Mouse (Mus musculus) cerebellum, adult 2 months (tissue): ENCODE data around the gene H60b. TPM values are rescaled to one million over a fixed set of nuclear protein-coding genes. Genes with fewer than 3 reads are reported as not detected.
"Not testable (repeated sequence)": the region's sequence is repeated elsewhere in the genome, so short reads cannot be mapped to it uniquely, and the experiment has no call there.

Source experiments
- DNase-seq, 2 experiments: peaks; one replicate each; pipeline ENCODE4 v3.0.0; 2021
- H3K27ac ChIP-seq: fragments of 200-500 bp; 2 replicates; pipeline ENCODE4 v1.5.1; 2012; ENCODE audit warnings: low read length, control low read depth, inconsistent platforms; ENCODE audit not compliant: insufficient read depth
- H3K27me3 ChIP-seq: fragments of 200-500 bp; 2 replicates; pipeline ENCODE4 v1.6.1; 2012; ENCODE audit warnings: inconsistent platforms, mild to moderate bottlenecking, low read length, moderate library complexity; ENCODE audit not compliant: control insufficient read depth, insufficient read depth
- H3K4me1 ChIP-seq: fragments of 200-500 bp; 2 replicates; pipeline ENCODE4 v1.6.1; 2011; ENCODE audit warnings: low read length; ENCODE audit not compliant: control insufficient read depth, insufficient read depth
- H3K4me3 ChIP-seq: fragments of 200-500 bp; replicated peaks from 2 replicates; pipeline ENCODE3; 2011; ENCODE audit warnings: mild to moderate bottlenecking, low read depth, low read length, control low read depth; ENCODE audit not compliant: insufficient read depth
- CTCF ChIP-seq: fragments of 200-500 bp; IDR thresholded peaks from 2 replicates; pipeline ENCODE4 v1.5.1; 2011; ENCODE audit warnings: low read depth, mild to moderate bottlenecking, control low read depth, low read length, moderate library complexity, borderline replicate concordance; ENCODE audit not compliant: insufficient read depth
- WGBS: fragments of 180-500 bp; shearing (Covaris S2); methylation state at CpG from one replicate; pipeline ENCODE4 v1.1.7; 2018; 5-methylcytosine and 5-hydroxymethylcytosine counted together
- polyA plus RNA-seq: library from polyadenylated mRNA; depleted of rRNA; stranded (reverse); fragments of >200 nt; gene quantifications from 2 replicates; pipeline ENCODE4 v1.2.3, GENCODE M21; 2012

The H60b gene
- polyA plus RNA-seq, 1 experiment, result 0.38 TPM

DNA sequence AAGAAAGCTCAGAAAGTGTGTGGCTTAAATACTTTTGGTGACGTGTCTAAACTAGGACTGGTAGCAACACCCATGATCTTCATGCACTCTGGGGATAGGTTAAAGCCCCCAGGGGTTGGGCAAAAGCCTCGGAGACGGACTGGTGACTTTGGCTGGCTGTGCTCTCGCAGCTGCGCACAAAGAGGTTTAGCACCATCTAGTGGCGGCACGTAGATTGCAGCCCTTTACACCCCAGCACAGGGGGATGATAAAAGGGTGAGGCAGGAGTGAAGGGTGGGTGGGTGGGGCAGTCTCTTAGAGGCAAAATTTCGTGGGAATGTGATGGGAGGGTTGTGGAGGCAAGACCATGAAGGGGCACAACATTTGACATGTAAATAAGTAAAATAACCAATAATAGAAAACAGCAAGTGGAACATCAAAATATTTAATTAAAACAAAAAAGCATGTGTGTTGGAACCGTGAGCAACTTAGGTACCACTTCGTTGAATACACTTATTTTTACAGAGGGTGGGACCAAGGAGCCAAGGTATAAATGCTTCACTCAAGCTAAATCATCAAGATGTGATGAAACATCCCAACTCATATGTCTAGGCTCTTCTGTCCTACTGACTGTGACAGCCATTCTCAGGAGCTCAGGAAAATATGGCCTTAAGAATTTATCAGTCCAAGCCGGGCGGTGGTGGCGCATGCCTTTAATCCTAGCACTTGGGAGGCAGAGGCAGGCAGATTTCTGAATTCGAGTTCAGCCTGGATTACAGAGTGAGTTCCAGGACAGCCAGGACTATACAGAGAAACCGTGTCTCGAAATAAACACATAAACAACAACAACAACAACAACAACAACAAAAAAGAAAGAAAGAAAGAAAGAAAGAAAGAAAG lies 5.6 kb downstream of the H60b start:
- not testable (repeated sequence) for H3K4me1 ChIP-seq, H3K27me3 ChIP-seq, H3K27ac ChIP-seq, H3K4me3 ChIP-seq
- TF ChIP-seq CTCF, result peak; percentile 45
- DNase-seq, result peak; percentile 43 to 75
- 37% methylated on average over 16 of the region's 16 CpGs for WGBS

DNA sequence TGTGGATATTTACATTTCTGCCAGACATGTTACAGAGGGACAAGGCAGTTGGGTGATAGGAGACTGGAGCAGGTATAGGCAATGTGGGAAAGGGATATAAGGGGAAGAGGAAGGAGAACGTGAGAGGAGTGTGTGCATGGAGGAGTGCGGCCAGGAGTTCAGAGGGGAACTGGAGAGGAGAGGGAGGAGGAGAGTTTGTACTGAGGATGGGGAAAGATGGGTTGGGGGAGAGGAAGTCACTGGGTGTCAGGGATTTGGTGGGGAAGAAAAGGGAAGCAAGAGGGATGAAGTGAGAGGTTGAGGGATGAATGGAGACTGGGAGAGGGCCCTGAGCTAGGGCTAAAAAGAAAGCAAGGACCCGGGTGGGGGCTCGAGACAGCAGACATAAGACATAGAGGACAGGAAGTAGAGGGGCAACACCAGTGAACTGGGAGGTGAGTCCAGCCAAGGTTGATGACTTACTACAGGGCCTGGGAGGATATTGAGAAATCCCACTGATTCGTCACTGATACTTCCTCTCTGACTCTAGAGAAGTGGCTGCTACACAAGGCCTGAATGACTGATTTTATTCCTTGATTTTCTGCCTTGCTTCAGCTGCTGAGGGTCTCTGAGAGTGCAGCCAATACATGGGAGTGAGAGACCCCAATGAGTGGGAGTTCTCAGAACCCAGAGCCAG lies 7.1 kb downstream of the H60b start:
- not testable (repeated sequence) for H3K27ac ChIP-seq, H3K4me3 ChIP-seq, DNase-seq, H3K4me1 ChIP-seq, H3K27me3 ChIP-seq
- whole genome bisulfite sequencing, result 68% methylated on average over 5 of the region's 5 CpGs

DNA sequence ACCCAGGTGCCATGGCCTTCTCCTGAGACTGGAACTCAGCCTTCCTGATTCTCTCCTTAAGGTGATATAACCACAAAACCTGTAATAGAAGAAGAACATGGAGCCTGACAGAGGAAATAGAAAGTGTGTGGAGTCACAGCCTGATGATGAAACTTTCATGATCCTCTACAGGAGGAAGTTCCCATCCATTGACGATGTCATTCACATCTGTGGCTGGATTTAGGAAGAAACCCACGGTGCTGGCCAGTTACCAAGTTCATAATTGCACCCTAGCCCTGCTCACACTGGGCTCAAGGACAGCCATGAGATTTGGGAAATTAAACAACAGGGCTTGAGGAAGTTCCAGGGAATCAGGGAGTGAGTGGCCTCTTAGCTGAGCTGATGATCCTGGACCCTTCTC lies 7.6 kb downstream of the H60b start:
- WGBS, result 33% methylated on average over 2 of the region's 2 CpGs
- not testable (repeated sequence) for H3K4me1 ChIP-seq, DNase-seq, H3K27ac ChIP-seq, H3K27me3 ChIP-seq, H3K4me3 ChIP-seq

DNA sequence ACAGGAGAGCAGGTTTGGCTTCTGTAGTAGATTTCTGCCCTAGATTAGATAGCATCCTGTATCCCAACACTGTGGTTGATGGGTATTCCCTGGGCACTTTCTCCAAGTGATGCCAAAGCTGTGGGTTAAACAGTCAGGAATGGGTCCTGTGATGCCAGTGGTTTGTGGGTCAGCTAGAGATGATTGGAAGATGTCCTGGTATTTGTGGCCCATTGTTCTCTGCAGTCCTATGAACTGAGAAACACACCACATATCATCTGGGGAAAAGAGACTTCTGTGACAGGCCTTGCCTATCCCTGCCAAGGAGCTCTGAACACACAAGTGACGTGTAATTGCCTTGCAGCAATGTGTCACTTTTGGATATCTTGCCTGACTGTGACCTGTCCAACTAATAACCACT lies 8.7 kb downstream of the H60b start:
- H3K4me1 ChIP-seq, H3K27ac ChIP-seq, H3K27me3 ChIP-seq, DNase-seq, H3K4me3 ChIP-seq: not testable (repeated sequence)
- WGBS, result 72% methylated on average over 1 of the region's 1 CpGs

DNA sequence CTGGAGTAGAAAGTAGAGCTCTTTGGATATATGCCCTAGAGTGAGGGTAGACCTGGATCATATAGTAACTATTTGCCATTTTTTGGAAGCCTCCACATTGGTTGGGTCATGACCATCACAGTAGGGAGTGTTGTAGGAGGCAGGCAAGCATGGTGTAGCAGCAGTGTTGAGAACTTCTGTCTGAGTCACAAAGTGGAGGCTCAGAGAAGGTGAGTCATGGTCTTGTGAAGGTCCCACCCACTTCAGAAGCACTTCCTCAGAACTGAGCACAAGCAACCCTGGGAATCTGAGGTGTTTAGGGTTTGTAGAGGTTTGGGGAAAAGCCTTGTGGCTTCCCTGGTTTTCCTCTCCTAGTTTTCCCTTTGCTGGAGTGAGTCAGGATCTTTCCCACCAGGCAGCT lies 10.7 kb downstream of the H60b start:
- not testable (repeated sequence) for H3K27ac ChIP-seq, H3K27me3 ChIP-seq, DNase-seq, H3K4me3 ChIP-seq, H3K4me1 ChIP-seq

DNA sequence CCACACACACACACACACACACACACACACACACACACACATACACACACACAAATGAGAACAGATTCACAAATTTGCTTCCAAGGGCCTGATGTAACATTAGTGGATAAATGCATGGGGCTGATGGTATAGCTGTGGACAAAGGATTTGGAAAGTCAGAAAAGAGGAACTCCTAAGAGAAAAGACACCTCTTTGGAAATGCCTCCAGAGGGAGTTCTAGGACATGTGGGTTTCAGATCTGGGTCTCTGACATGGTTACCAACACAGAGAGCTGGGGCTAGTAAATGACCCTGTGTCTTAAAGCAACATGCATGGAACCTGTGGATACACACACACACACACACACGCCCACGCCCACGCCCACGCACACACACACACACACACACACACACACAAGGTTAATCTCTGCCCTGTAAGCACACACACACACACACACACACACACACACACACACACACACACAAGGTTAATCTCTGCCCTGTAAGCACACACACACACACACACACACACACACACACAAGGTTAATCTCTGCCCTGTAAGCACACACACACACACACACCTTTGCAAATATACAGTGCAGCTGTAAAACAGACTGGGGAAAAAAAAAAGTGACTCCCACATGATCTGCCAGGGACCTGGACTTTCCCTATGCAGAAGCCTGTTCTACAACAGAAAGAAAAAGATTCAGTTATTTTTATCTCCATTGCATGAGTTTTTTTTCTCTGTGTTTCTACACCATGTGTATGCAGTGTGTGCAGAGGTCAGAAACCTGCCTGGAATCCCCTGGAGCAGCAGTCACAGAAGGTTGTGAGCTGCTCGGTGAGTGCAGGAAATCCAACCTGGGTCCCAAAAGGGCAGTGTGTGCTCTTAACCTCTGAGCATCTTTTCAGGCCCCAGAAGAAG lies 14.3 kb downstream of the H60b start:
- not testable (repeated sequence) for H3K4me3 ChIP-seq, H3K4me1 ChIP-seq, H3K27me3 ChIP-seq, DNase-seq, H3K27ac ChIP-seq
- 53% methylated on average over 5 of the region's 5 CpGs for WGBS

DNA sequence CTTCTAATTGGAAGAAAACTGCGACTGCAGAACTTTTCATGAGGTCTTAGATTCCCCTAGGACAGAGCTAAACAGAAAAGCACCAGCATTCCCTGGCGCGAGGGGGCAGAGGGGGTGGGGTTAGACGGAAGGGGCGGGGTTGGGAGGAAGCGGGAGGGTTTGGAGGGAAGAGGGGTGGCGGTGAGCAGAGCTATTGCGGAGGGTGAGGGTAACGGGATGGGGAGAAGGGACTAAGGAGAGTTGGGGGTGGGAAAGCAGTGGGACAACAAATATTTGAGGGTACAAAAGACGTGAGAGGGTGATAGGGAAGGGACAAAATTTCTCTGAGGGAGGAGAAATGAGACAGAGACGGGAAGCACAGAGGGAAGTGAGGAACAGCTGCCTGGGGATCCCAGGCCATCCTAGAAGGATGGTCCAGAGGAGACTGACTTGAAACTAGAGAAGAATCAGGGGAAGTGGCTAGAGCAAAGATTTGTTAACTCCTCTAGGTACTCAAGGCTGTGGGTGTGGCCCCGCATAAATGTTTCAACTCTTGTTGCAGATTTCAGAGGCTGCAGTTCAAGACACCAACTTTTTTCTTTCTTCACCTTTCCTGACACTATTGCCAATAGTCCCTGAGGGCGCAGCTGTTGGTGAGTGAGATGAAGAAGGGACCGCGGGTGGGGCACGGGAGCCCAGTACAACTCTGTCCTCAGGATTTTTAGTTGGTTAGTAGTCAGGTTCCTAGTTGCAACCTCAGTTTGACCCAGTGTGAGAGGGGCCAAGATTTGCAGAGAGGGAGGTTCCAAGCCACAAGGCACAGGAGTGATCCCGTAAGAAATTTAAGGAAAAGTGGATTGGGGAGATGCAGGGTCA lies 15.2 kb downstream of the H60b start:
- not testable (repeated sequence) for H3K4me1 ChIP-seq, H3K4me3 ChIP-seq, H3K27ac ChIP-seq, DNase-seq, H3K27me3 ChIP-seq
- WGBS, result 22% methylated on average over 12 of the region's 17 CpGs

DNA sequence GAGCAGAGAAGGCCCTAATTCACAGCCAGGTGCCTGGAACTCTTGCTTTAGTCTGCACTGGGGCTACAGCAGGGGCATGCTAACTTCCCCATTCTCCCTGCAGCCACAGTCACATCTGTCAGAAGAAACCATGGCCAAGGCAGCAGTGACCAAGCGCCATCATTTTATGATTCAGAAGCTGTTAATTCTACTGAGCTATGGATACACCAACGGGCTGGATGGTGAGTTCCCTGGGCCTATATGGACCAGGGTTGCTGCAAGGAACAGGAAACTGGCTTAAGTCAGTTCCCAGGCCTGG lies 15.8 kb downstream of the H60b start:
- DNase-seq, H3K27ac ChIP-seq, H3K4me1 ChIP-seq, H3K4me3 ChIP-seq, H3K27me3 ChIP-seq: not testable (repeated sequence)
- WGBS, result 77% methylated on average over 2 of the region's 2 CpGs

DNA sequence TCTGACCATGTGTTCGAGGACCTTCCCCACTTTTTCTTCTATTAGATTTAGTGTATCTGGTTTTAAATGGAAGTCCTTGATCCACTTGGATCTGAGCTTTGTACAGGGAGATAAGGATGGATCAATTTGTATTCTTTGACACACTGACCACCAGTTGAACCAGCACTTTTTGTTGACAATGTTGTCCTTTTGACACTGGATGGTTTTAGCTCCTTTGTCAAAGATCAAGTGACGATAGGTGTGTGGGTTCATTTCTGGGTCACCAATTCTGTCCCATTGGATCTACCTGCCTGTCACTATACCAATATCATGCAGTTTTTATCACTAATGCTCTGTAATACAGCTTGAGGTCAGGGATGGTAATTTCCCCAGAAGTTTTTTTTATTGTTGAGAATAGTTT lies 18.1 kb downstream of the H60b start:
- H3K4me1 ChIP-seq, H3K27ac ChIP-seq, H3K4me3 ChIP-seq, H3K27me3 ChIP-seq, DNase-seq: not testable (repeated sequence)
- 91% methylated on average over 2 of the region's 2 CpGs for whole genome bisulfite sequencing

DNA sequence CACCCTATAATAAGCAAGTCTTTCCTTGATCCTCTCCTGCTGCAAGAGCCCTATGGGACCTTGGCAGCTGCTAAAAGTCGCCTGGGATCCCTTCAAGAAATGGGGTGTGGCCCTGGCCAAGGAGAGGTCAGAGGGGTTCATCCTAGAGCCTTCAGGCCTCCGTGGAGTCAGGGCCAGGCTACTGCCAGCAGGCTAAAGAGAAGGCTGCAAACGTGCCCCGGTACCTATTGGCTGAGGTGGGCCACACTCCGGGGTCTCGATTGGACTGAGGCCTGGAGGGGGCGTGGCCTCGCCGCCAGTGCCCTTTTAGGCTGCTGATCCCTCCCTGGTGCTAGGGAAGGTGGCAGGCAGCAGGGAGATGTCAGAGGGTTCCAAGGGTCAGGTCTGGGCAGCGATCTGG lies 32.6 kb downstream of the H60b start:
- H3K27ac ChIP-seq, H3K27me3 ChIP-seq, H3K4me3 ChIP-seq, DNase-seq, H3K4me1 ChIP-seq: not testable (repeated sequence)
- WGBS, result 4% methylated on average over 6 of the region's 10 CpGs

DNA sequence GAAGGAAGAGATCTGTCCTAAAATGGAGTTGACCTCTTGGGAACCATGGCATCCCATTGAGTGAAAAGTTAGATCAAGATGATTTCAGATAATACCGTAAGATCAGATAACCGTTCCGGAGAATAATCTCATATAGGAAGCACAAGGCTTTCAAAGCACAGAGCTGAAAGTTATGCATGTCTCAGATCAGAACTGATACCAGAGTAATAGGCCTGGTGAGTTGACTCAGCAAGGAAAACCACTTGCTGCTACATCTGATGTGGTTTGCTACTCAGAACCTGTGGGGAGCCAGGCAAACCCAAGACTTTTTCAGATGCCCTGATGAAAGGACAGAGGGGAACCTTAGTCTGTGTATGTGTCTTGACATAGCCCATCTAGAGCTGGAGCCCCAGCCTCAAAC lies 43.0 kb downstream of the H60b start:
- H3K4me3 ChIP-seq, H3K4me1 ChIP-seq, H3K27me3 ChIP-seq, H3K27ac ChIP-seq, DNase-seq: not testable (repeated sequence)
- 93% methylated on average over 3 of the region's 3 CpGs for WGBS
